Mouse (Mus musculus) stomach, postnatal 0 days (tissue): ENCODE measurements around the gene Arhgap29.

Source experiments
- CTCF ChIP-seq: IDR thresholded peaks from 2 replicates; pipeline ENCODE4 v1.5.1; 2016; ENCODE audit warnings: antibody characterized with exemption, low read depth, mild to moderate bottlenecking, moderate library complexity
- EP300 ChIP-seq: optimal IDR thresholded peaks from 2 replicates; pipeline ENCODE3; 2016; ENCODE audit warnings: antibody characterized with exemption

- TF ChIP-seq CTCF (no peak), EP300 (no peak)
Measured at GRCm38 (mm10) chr3:122001568-122001967, 49.2 kb downstream of the Arhgap29 start.
